Mouse (Mus musculus) bone marrow, adult 2 months (tissue): Measurements from ENCODE around the gene Elf2.

Experiments used
- CTCF ChIP-seq: fragments of 200-500 bp; IDR thresholded peaks from 2 replicates; pipeline ENCODE4 v1.5.1; 2011; ENCODE audit warnings: low read length, control low read depth; ENCODE audit not compliant: control insufficient read depth, insufficient read depth
- POLR2A ChIP-seq: fragments of 200-500 bp; IDR thresholded peaks from 2 replicates; pipeline ENCODE4 v1.6.1; 2011; ENCODE audit warnings: low read depth, mild to moderate bottlenecking, control low read depth, low read length, borderline replicate concordance; ENCODE audit not compliant: control insufficient read depth

GRCm38 (mm10) chr3:51353325-51354033 lies 13.0 kb upstream of the Elf2 start:
- peak; percentile 84 for TF ChIP-seq CTCF
- no peak for TF ChIP-seq POLR2A
